Mouse (Mus musculus) liver, embryonic 16.5 days (tissue): ENCODE measurements around the gene Atp6v0d1. TPM values are rescaled to one million over a fixed set of nuclear protein-coding genes. Genes with fewer than 3 reads are reported as not detected.

Source experiments
- ATAC-seq: fragments of 200-750 bp; cut with Nextera tagmentation; 2 replicates; pipeline ENCODE4 v1.8.0; 2017; ENCODE audit warnings: low read depth, mild to moderate bottlenecking, moderate number of reproducible peaks, moderate library complexity
- H3K27ac ChIP-seq: fragments of 300-500 bp; sonication (generic); 2 replicates; pipeline ENCODE4 v1.5.1; 2014; ENCODE audit warnings: mild to moderate bottlenecking, low read length
- H3K27me3 ChIP-seq: fragments of 300-500 bp; sonication (generic); 2 replicates; pipeline ENCODE4 v1.6.1; 2014; ENCODE audit warnings: low read depth, low read length, mixed read lengths; ENCODE audit not compliant: control insufficient read depth, insufficient read depth
- H3K36me3 ChIP-seq: fragments of 300-500 bp; sonication (generic); 2 replicates; pipeline ENCODE4 v1.6.1; 2014; ENCODE audit warnings: mild to moderate bottlenecking; ENCODE audit not compliant: control insufficient read depth, insufficient read depth
- H3K4me1 ChIP-seq: fragments of 300-500 bp; sonication (generic); 2 replicates; pipeline ENCODE4 v1.6.1; 2014; ENCODE audit warnings: low read depth, low read length, mixed read lengths; ENCODE audit not compliant: control insufficient read depth
- H3K4me2 ChIP-seq: fragments of 300-500 bp; sonication (generic); 2 replicates; pipeline ENCODE4 v1.6.1; 2014; ENCODE audit warnings: low read depth, low read length, mixed read lengths
- H3K4me3 ChIP-seq: fragments of 300-500 bp; sonication (generic); 2 replicates; pipeline ENCODE4 v1.5.1; 2014; ENCODE audit warnings: low read depth, mild to moderate bottlenecking, low read length
- H3K9ac ChIP-seq: fragments of 300-500 bp; sonication (generic); 2 replicates; pipeline ENCODE4 v1.6.1; 2014; ENCODE audit warnings: low read depth, low read length
- H3K9me3 ChIP-seq: fragments of 300-500 bp; sonication (generic); replicated peaks from 2 replicates; pipeline ENCODE4 v1.6.1; 2016; ENCODE audit warnings: low read length; ENCODE audit not compliant: control insufficient read depth
- whole genome bisulfite sequencing: fragments of 180-500 bp; shearing (Covaris S2); extraction: QIAGEN DNeasy Blood & Tissue Kit; methylation state at CpG from one replicate; pipeline ENCODE4 v1.1.7; 2014; ENCODE audit not compliant: insufficient replicate concordance; 5-methylcytosine and 5-hydroxymethylcytosine counted together
- microRNA counts: library from miRNA; unstranded; fragments of <30 nt; microRNA quantifications from one replicate; lab custom pipeline; 2016
- microRNA-seq: library from miRNA; unstranded; fragments of <30 nt; microRNA quantifications from one replicate; pipeline ENCODE4, GENCODE M21; 2016
- polyA plus RNA-seq: library from polyadenylated mRNA; unstranded; fragments of >200 nt; fragmentation: Nextera tagmentation; extraction: Ambion mirVana; gene quantifications from 2 replicates; pipeline ENCODE4 v1.2.1, GENCODE M21; 2015

Gene Atp6v0d1
- polyA plus RNA-seq, 1 experiment from 2014 or later, result 51.0 TPM

- Histone ChIP-seq H3K36me3 (no peaks in the 10 kb centered on the region), H3K4me2 (no peak overlapping the region), H3K4me3 (no peak overlapping the region), H3K27me3 (peaks cover 17% of the 10 kb centered on the region), H3K9ac (no peak overlapping the region), H3K27ac (no peak overlapping the region), H3K4me1 (no peaks in the 10 kb centered on the region; the same call in 1 of the 2 replicates), H3K9me3 (no peaks in the 10 kb centered on the region)
- 62% methylated on average over 3 of the region's 3 CpGs for WGBS
- ATAC-seq, result no peak
These were observed 88.1 kb downstream of the Atp6v0d1 start for GRCm38 (mm10) chr8:105477792-105478191.

GRCm38 (mm10) chr8:105476628-105477413, 89.0 kb downstream of the Atp6v0d1 start:
- Histone ChIP-seq H3K9me3 (no peaks in the 10 kb centered on the region), H3K36me3 (no peaks in the 10 kb centered on the region), H3K4me3 (no peak overlapping the region), H3K4me2 (no peak overlapping the region), H3K27me3 (peaks cover 26% of the 10 kb centered on the region), H3K9ac (no peak overlapping the region), H3K4me1 (no peaks in the 10 kb centered on the region; the same call in none of the 2 replicates), H3K27ac (no peak overlapping the region)
- no peak for ATAC-seq
- WGBS, result 45% methylated on average over 25 of the region's 25 CpGs

GRCm38 (mm10) chr8:105476161-105476560, 89.7 kb downstream of the Atp6v0d1 start:
- Histone ChIP-seq H3K4me3 (no peak overlapping the region), H3K9ac (no peak overlapping the region), H3K27ac (no peak overlapping the region), H3K4me2 (no peak overlapping the region), H3K4me1 (peaks cover 6% of the 10 kb centered on the region), H3K27me3 (peaks cover 33% of the 10 kb centered on the region), H3K9me3 (no peaks in the 10 kb centered on the region), H3K36me3 (no peaks in the 10 kb centered on the region)
- WGBS, result 74% methylated on average over 7 of the region's 7 CpGs
- ATAC-seq, result no peak

- Histone ChIP-seq H3K4me2 (no peak overlapping the region), H3K4me1 (peaks cover 11% of the 10 kb centered on the region), H3K9ac (no peak overlapping the region), H3K27me3 (peaks cover 37% of the 10 kb centered on the region), H3K4me3 (no peak overlapping the region), H3K27ac (no peak overlapping the region), H3K9me3 (no peaks in the 10 kb centered on the region), H3K36me3 (no peaks in the 10 kb centered on the region)
- WGBS, result 85% methylated on average over 8 of the region's 8 CpGs
- no peak for ATAC-seq
These were observed 90.1 kb downstream of the Atp6v0d1 start for GRCm38 (mm10) chr8:105475742-105476141.

- WGBS, result 47% methylated on average over 4 of the region's 4 CpGs
- H3K4me1 ChIP-seq, result peaks cover 15% of the 10 kb centered on the region
- no peak overlapping the region for H3K9ac ChIP-seq
- H3K27me3 ChIP-seq, result peaks cover 42% of the 10 kb centered on the region
- H3K9me3 ChIP-seq, result no peaks in the 10 kb centered on the region
- no peak overlapping the region for H3K4me3 ChIP-seq
- no peak overlapping the region for H3K4me2 ChIP-seq
- H3K27ac ChIP-seq, result no peak overlapping the region
- ATAC-seq, result no peak
- H3K36me3 ChIP-seq, result no peaks in the 10 kb centered on the region
These were observed 90.6 kb downstream of the Atp6v0d1 start for GRCm38 (mm10) chr8:105475254-105475653.

GRCm38 (mm10) chr8:105474680-105475079, 91.2 kb downstream of the Atp6v0d1 start:
- Histone ChIP-seq H3K4me3 (no peak overlapping the region), H3K9ac (no peak overlapping the region), H3K4me2 (no peak overlapping the region), H3K4me1 (peaks cover 21% of the 10 kb centered on the region), H3K27me3 (peaks cover 45% of the 10 kb centered on the region), H3K27ac (no peak overlapping the region), H3K36me3 (no peaks in the 10 kb centered on the region), H3K9me3 (no peaks in the 10 kb centered on the region)
- WGBS, result 35% methylated on average over 5 of the region's 5 CpGs
- ATAC-seq, result no peak

MicroRNA genes within 50 kb of the gene (microRNA counts, 519-probe panel; counts per million panel counts)
- microRNA mmu-miR-1966 (lab: Ali Mortazavi, UCI), result 2,484 counts per million, percentile 64 among the panel's probes with 10 or more counts

Small RNAs within 50 kb of the gene (microRNA-seq; reads per million reads assigned to microRNA genes)
- 0.98 reads per million for gene Mir1966

Other genes starting within 250 kb of the Atp6v0d1 start
- 11.1 and 12.5 TPM in 2 replicates for gene Lrrc29, start 239.8 kb downstream of the Atp6v0d1 start, polyA plus RNA-seq
- 81.4 and 82.0 TPM in 2 replicates for gene Tmem208, start 239.7 kb downstream of the Atp6v0d1 start, polyA plus RNA-seq
- 0.46 and 0.60 TPM in 2 replicates for gene Fhod1, start 218.1 kb downstream of the Atp6v0d1 start, polyA plus RNA-seq
- 0.13 TPM in 2 replicates for gene Slc9a5, start 217.2 kb downstream of the Atp6v0d1 start, polyA plus RNA-seq
- gene Plekhg4, start 192.8 kb downstream of the Atp6v0d1 start, polyA plus RNA-seq, result not detected in 2 replicates
- gene Kctd19, start 152.5 kb downstream of the Atp6v0d1 start, polyA plus RNA-seq, result not detected in 2 replicates
- 0.09 TPM in 1 of 2 replicates, not detected in the other for gene Lrrc36, start 152.5 kb downstream of the Atp6v0d1 start, polyA plus RNA-seq
- gene Tppp3, start 94.5 kb downstream of the Atp6v0d1 start, polyA plus RNA-seq, result 2.8 and 5.9 TPM in 2 replicates
- 1.6 and 2.2 TPM in 2 replicates for gene Zdhhc1, start 69.1 kb downstream of the Atp6v0d1 start, polyA plus RNA-seq
- gene Hsd11b2, start 47.3 kb downstream of the Atp6v0d1 start, polyA plus RNA-seq, result 0.34 and 0.66 TPM in 2 replicates
- 7.3 and 8.3 TPM in 2 replicates for gene Ripor1, start 39.2 kb upstream of the Atp6v0d1 start, polyA plus RNA-seq
- 55.3 and 57.8 TPM in 2 replicates for gene Ctcf, start 70.5 kb upstream of the Atp6v0d1 start, polyA plus RNA-seq
- 0.13 TPM in 1 of 2 replicates, not detected in the other for gene Agrp, start 71.3 kb upstream of the Atp6v0d1 start, polyA plus RNA-seq
- 0.33 and 0.40 TPM in 2 replicates for gene Carmil2, start 120.2 kb upstream of the Atp6v0d1 start, polyA plus RNA-seq
- 19.1 and 20.8 TPM in 2 replicates for gene Acd, start 135.1 kb upstream of the Atp6v0d1 start, polyA plus RNA-seq
- 5.7 and 6.1 TPM in 2 replicates for gene Pard6a, start 135.1 kb upstream of the Atp6v0d1 start, polyA plus RNA-seq
- not detected in 2 replicates for gene 4933405L10Rik, start 141.6 kb upstream of the Atp6v0d1 start, polyA plus RNA-seq
- 3.5 and 4.1 TPM in 2 replicates for gene Enkd1, start 142.2 kb upstream of the Atp6v0d1 start, polyA plus RNA-seq
- gene Gfod2, start 192.6 kb upstream of the Atp6v0d1 start, polyA plus RNA-seq, result 1.6 and 1.8 TPM in 2 replicates